Mouse (Mus musculus) right cerebral cortex, postnatal 36 days (tissue): ENCODE data around the gene Tap1.

Experiments
- DNase-seq, 2 experiments: peaks; one replicate each; pipeline ENCODE4 v3.0.0; 2022; ENCODE audit warnings: low spot score in 2 of 2, mixed read lengths in 1 of 2

Tap1 gene

GRCm38 (mm10) chr17:34179913-34180859, 7.2 kb upstream of the Tap1 start:
- no peak for DNase-seq

GRCm38 (mm10) chr17:34183564-34184219, 3.7 kb upstream of the Tap1 start:
- DNase-seq: no peak

GRCm38 (mm10) chr17:34185526-34185925, 1.8 kb upstream of the Tap1 start:
- no peak for DNase-seq

GRCm38 (mm10) chr17:34186885-34187260, 480 bp upstream of the Tap1 start:
- no peak for DNase-seq

GRCm38 (mm10) chr17:34188010-34188409, 657 bp downstream of the Tap1 start:
- no peak for DNase-seq

GRCm38 (mm10) chr17:34188986-34189385, 1.6 kb downstream of the Tap1 start:
- DNase-seq: no peak

- DNase-seq: no peak
These were observed 5.5 kb downstream of the Tap1 start for GRCm38 (mm10) chr17:34192852-34193251.

- no peak for DNase-seq
These were observed 6.1 kb downstream of the Tap1 start for GRCm38 (mm10) chr17:34193468-34193867.

- no peak for DNase-seq
These were observed 7.4 kb downstream of the Tap1 start for GRCm38 (mm10) chr17:34194723-34195122.

- DNase-seq: no peak
These were observed 9.1 kb downstream of the Tap1 start for GRCm38 (mm10) chr17:34196491-34196890.

- peak; percentile 80 for DNase-seq
These were observed 9.9 kb downstream of the Tap1 start, which contains the start of gene Psmb8 for GRCm38 (mm10) chr17:34196941-34197894. Psmb8 (plus strand) TSS chr17:34197721.

- no peak for DNase-seq
These were observed 10.7 kb downstream of the Tap1 start for GRCm38 (mm10) chr17:34197904-34198520.

GRCm38 (mm10) chr17:34198521-34198912, 11.2 kb downstream of the Tap1 start:
- no peak for DNase-seq

- no peak for DNase-seq
These were observed 11.8 kb downstream of the Tap1 start for GRCm38 (mm10) chr17:34199050-34199619.

- DNase-seq: no peak
These were observed 12.7 kb downstream of the Tap1 start for GRCm38 (mm10) chr17:34200047-34200446.

GRCm38 (mm10) chr17:34200772-34201505, 13.6 kb downstream of the Tap1 start:
- DNase-seq: no peak

GRCm38 (mm10) chr17:34201506-34202055, 14.2 kb downstream of the Tap1 start:
- DNase-seq: no peak

GRCm38 (mm10) chr17:34202760-34203442, 15.5 kb downstream of the Tap1 start:
- DNase-seq: no peak

GRCm38 (mm10) chr17:34203444-34203843, 16.1 kb downstream of the Tap1 start, which contains the start of gene Tap2:
Tap2 (plus strand) TSS chr17:34203527.
- DNase-seq: no peak
